Mouse (Mus musculus): ENCODE data around the gene Fpgs.

- TF ChIP-seq POLR2A (IDR thresholded peaks at IDR 0.05; ENCODE audit: insufficient read depth, low read depth, low read length) (no peak), CTCF (IDR thresholded peaks at IDR 0.05) (no peak), EP300 (IDR thresholded peaks at IDR 0.05; ENCODE audit: insufficient read depth, low read depth, low read length) (no peak)
These were observed 40.5 kb upstream of the Fpgs start for GRCm38 (mm10) chr2:32744272-32744982.

Measured in heart, adult 2 months (tissue).